In genomic region chr1:134110979-134111378, GRCm38 (mm10) we compare ENCODE assay signal across 13 mouse cellular contexts. TPM values are rescaled to one million over a fixed set of nuclear protein-coding genes. Genes with fewer than 3 reads are reported as not detected.
DNase-seq lines count a peak whose midpoint lies in the region; ATAC-seq and TF ChIP-seq lines count a peak whose summit lies in the region.
"Had no signal": no experiment of that assay in that cellular context is flagged by ENCODE, and none has a peak within 500 bp of the region (broad histone marks: within the 10 kb centered on the region; RNA-seq: fewer than 3 reads in every experiment).

Gene Chit1, plus strand, starts transcription at chr1:134111242.

- DNase-seq in hindbrain, postnatal 0 days (ENCODE audit: low spot score) = no peak
- DNase-seq in hindbrain, embryonic 14.5 days (ENCODE audit: low spot score) = no peak
- peak; percentile 84 for DNase-seq in CH12.LX (ENCODE audit: extremely low read depth)
- no peak for DNase-seq in Muller cell, postnatal 12 days (ENCODE audit: inconsistent ontology term)
- no peak for DNase-seq in cerebellum, postnatal 10 days
- no peak for DNase-seq in kidney, postnatal 4 days
- DNase-seq: thymus, postnatal 4 days had no signal

- TF ChIP-seq CTCF in hindbrain, postnatal 0 days (IDR thresholded peaks at IDR 0.05; ENCODE audit: low read depth) = 0 out of 2 replicates have a peak, but pooled peaks have one; percentile 14
- TF ChIP-seq CTCF in CH12.LX (conservative IDR thresholded peaks at IDR 0.05 in 1 of 2, IDR thresholded peaks at IDR 0.05 in 1 of 2; ENCODE audit: low read depth in 2 of 2, low read length in 2 of 2) = peak; percentile 34 to 76

- H3K4me1 ChIP-seq in hindbrain, postnatal 0 days (ENCODE audit: insufficient read depth, low read length) = no peaks in the 10 kb centered on the region
- H3K4me1 ChIP-seq in hindbrain, embryonic 14.5 days (replicated peaks; ENCODE audit: control insufficient read depth, insufficient read depth, low read length) = 0 out of 2 replicates have a peak, but pooled peaks cover 2% of the 10 kb centered on the region
- H3K4me1 ChIP-seq in CH12.LX (ENCODE audit: control insufficient read depth in 1 of 2, insufficient read depth in 2 of 2) = peaks cover 10 to 18% of the 10 kb centered on the region in 2 experiments
- H3K4me1 ChIP-seq in megakaryocyte, embryonic 14.5 days = peaks cover 16% of the 10 kb centered on the region
- H3K4me1 ChIP-seq: heart, embryonic 15.5 days; hindbrain, embryonic 15.5 days had no signal

- no peak for ATAC-seq in hindbrain, postnatal 0 days
- ATAC-seq in hindbrain, embryonic 14.5 days (ENCODE audit: low FRiP score) = no peak
- peak; percentile 74 for ATAC-seq in granulocyte monocyte progenitor cell, adult 5-6 weeks (replicated peaks; ENCODE audit: poor library complexity, severe bottlenecking)

- TF ChIP-seq POLR2A in CH12.LX (IDR thresholded peaks at IDR 0.05; ENCODE audit: low read depth, low read length) = no peak

- in situ Hi-C loops in CH12.LX (cut with MboI; ENCODE audit: low pct_ligation_motif_present, low pct_unique_long_range_greater_than_20kb, low sequenced_read_pairs) = no loop called here

- H3K79me2 ChIP-seq in CH12.LX (replicated peaks; ENCODE audit: control insufficient read depth, extremely low read depth, insufficient read depth, poor library complexity, severe bottlenecking) = no peaks in the 10 kb centered on the region

- no peaks in the 10 kb centered on the region for H3K9me3 ChIP-seq in hindbrain, postnatal 0 days (ENCODE audit: low read length)
- H3K9me3 ChIP-seq in hindbrain, embryonic 14.5 days (ENCODE audit: control insufficient read depth, low read length) = no peaks in the 10 kb centered on the region
- H3K9me3 ChIP-seq in CH12.LX (replicated peaks; ENCODE audit: low read length) = no peaks in the 10 kb centered on the region
- H3K9me3 ChIP-seq in megakaryocyte, embryonic 14.5 days = no peaks in the 10 kb centered on the region
- H3K9me3 ChIP-seq: embryonic facial prominence, embryonic 12.5 days; heart, embryonic 15.5 days; hindbrain, embryonic 15.5 days had no signal

- no peak within 1 kb of the TSS for H3K4me3 ChIP-seq in hindbrain, postnatal 0 days (ENCODE audit: low read length)
- H3K4me3 ChIP-seq in hindbrain, embryonic 14.5 days (replicated peaks; ENCODE audit: low read length) = no peak within 1 kb of the TSS
- H3K4me3 ChIP-seq in CH12.LX (replicated peaks in 1 of 3; ENCODE audit: low read depth in 2 of 3, low read length in 2 of 3, poor library complexity in 1 of 3) = no peak within 1 kb of the TSS
- H3K4me3 ChIP-seq in megakaryocyte, embryonic 14.5 days (replicated peaks) = peak within 1 kb of the TSS; percentile 59
- H3K4me3 ChIP-seq: embryonic facial prominence, embryonic 12.5 days; heart, embryonic 15.5 days; hindbrain, embryonic 15.5 days; myocyte had no signal

- H3K27ac ChIP-seq in hindbrain, postnatal 0 days = no peak within 1 kb of the TSS
- H3K27ac ChIP-seq in hindbrain, embryonic 14.5 days = no peak within 1 kb of the TSS
- H3K27ac ChIP-seq in CH12.LX (ENCODE audit: insufficient read depth, low read depth) = no peak within 1 kb of the TSS
- H3K27ac ChIP-seq: embryonic facial prominence, embryonic 12.5 days; heart, embryonic 15.5 days; hindbrain, embryonic 15.5 days had no signal

- TF ChIP-seq EP300 in CH12.LX (IDR thresholded peaks at IDR 0.05; ENCODE audit: low read length) = peak; percentile 62; the same call in 1 of the 2 replicates

- no peaks in the 10 kb centered on the region for H3K36me3 ChIP-seq in hindbrain, postnatal 0 days (ENCODE audit: insufficient read depth, low read length)
- no peaks in the 10 kb centered on the region for H3K36me3 ChIP-seq in hindbrain, embryonic 14.5 days (replicated peaks; ENCODE audit: control insufficient read depth, insufficient read depth)
- no peaks in the 10 kb centered on the region for H3K36me3 ChIP-seq in CH12.LX (replicated peaks in 1 of 2; ENCODE audit: control insufficient read depth in 1 of 2, insufficient read depth in 1 of 2, low read length in 1 of 2)
- H3K36me3 ChIP-seq in megakaryocyte, embryonic 14.5 days (replicated peaks; ENCODE audit: low read length) = no peaks in the 10 kb centered on the region
- H3K36me3 ChIP-seq: embryonic facial prominence, embryonic 12.5 days; heart, embryonic 15.5 days; hindbrain, embryonic 15.5 days had no signal

- H3K9ac ChIP-seq in hindbrain, postnatal 0 days (replicated peaks; ENCODE audit: low read length) = no peak within 1 kb of the TSS
- no peak within 1 kb of the TSS for H3K9ac ChIP-seq in hindbrain, embryonic 14.5 days
- H3K9ac ChIP-seq in CH12.LX (ENCODE audit: insufficient read depth, low read depth) = no peak within 1 kb of the TSS
- H3K9ac ChIP-seq: embryonic facial prominence, embryonic 12.5 days; heart, embryonic 15.5 days; hindbrain, embryonic 15.5 days had no signal

- dilution Hi-C loops in CH12.LX (cut with MboI; ENCODE audit: extremely low pct_ligation_motif_present, extremely low pct_unique_long_range_greater_than_20kb, low sequenced_read_pairs) = no loop called here

- H3K27me3 ChIP-seq in hindbrain, postnatal 0 days (ENCODE audit: insufficient read depth, low read length) = no peaks in the 10 kb centered on the region
- H3K27me3 ChIP-seq in hindbrain, embryonic 14.5 days (ENCODE audit: control insufficient read depth, insufficient read depth, low read length) = no peaks in the 10 kb centered on the region
- H3K27me3 ChIP-seq in CH12.LX (replicated peaks) = peaks cover 22% of the 10 kb centered on the region
- H3K27me3 ChIP-seq in megakaryocyte, embryonic 14.5 days (replicated peaks) = peaks cover 46% of the 10 kb centered on the region
- H3K27me3 ChIP-seq: embryonic facial prominence, embryonic 12.5 days; hindbrain, embryonic 15.5 days had no signal

- peak; percentile 41 for TF ChIP-seq RAD21 in CH12.LX (IDR thresholded peaks at IDR 0.05; ENCODE audit: low read depth, low read length)

- 75% methylated on average over 4 of the region's 4 CpGs for WGBS in hindbrain, postnatal 0 days
- WGBS in hindbrain, embryonic 14.5 days = 82% methylated on average over 4 of the region's 4 CpGs

- no peak within 1 kb of the TSS for H3K4me2 ChIP-seq in hindbrain, postnatal 0 days (ENCODE audit: low read depth, low read length)
- no peak within 1 kb of the TSS for H3K4me2 ChIP-seq in hindbrain, embryonic 14.5 days (replicated peaks)
- H3K4me2 ChIP-seq in CH12.LX (ENCODE audit: insufficient read depth, low read depth, poor library complexity, severe bottlenecking) = no peak within 1 kb of the TSS
- H3K4me2 ChIP-seq: embryonic facial prominence, embryonic 12.5 days; heart, embryonic 15.5 days; hindbrain, embryonic 15.5 days had no signal

TF ChIP-seq in CH12.LX, 34 proteins besides CTCF, POLR2A, EP300 and RAD21:
- no peak for TF ChIP-seq KAT2A (IDR thresholded peaks at IDR 0.05; ENCODE audit: insufficient replicate concordance, low read length)
- peak; percentile 55; the same call in 1 of the 2 replicates for TF ChIP-seq MYC (IDR thresholded peaks at IDR 0.05; ENCODE audit: low read depth, low read length)
- peak; percentile 35 for TF ChIP-seq ETS1 (conservative IDR thresholded peaks at IDR 0.05; ENCODE audit: low read depth, low read length)
- no peak; the same call in 1 of the 2 replicates for TF ChIP-seq MAX (IDR thresholded peaks at IDR 0.05; ENCODE audit: low read length)
- TF ChIP-seq JUND (conservative IDR thresholded peaks at IDR 0.05; ENCODE audit: low read depth, low read length) = peak; percentile 99
- TF ChIP-seq IRF4 (IDR thresholded peaks at IDR 0.05; ENCODE audit: low read depth, low read length) = peak; percentile 45; the same call in 1 of the 2 replicates
- no peak for TF ChIP-seq MAFK (IDR thresholded peaks at IDR 0.05; ENCODE audit: insufficient replicate concordance, low read length)
- no peak for TF ChIP-seq ELF1 (IDR thresholded peaks at IDR 0.05; ENCODE audit: low read depth, low read length)
- no peak for TF ChIP-seq MAZ (IDR thresholded peaks at IDR 0.05; ENCODE audit: low read depth, low read length)
- peak; percentile 60 for TF ChIP-seq SMC3 (IDR thresholded peaks at IDR 0.05; ENCODE audit: low read depth, low read length)
- no peak for TF ChIP-seq SIN3A (IDR thresholded peaks at IDR 0.05; ENCODE audit: low read length)
- TF ChIP-seq CHD2 (IDR thresholded peaks at IDR 0.05; ENCODE audit: low read length) = no peak
- no peak for TF ChIP-seq ZMIZ1 (IDR thresholded peaks at IDR 0.05; ENCODE audit: low read depth, low read length)
- TF ChIP-seq ZNF384 (IDR thresholded peaks at IDR 0.05; ENCODE audit: low read depth, low read length) = 0 out of 2 replicates have a peak, but pooled peaks have one; percentile 1
- no peak for TF ChIP-seq ZKSCAN1 (IDR thresholded peaks at IDR 0.05; ENCODE audit: borderline replicate concordance, low read depth, low read length)
- TF ChIP-seq UBTF (IDR thresholded peaks at IDR 0.05; ENCODE audit: low read depth, low read length) = no peak
- no peak for TF ChIP-seq TBP (conservative IDR thresholded peaks at IDR 0.05; ENCODE audit: low read depth, low read length)
- TF ChIP-seq BHLHE40 (IDR thresholded peaks at IDR 0.05; ENCODE audit: low read depth, low read length) = peak; percentile 32; the same call in 1 of the 2 replicates
- TF ChIP-seq PAX5 (IDR thresholded peaks at IDR 0.05; ENCODE audit: low read length) = no peak
- TF ChIP-seq CHD1 (IDR thresholded peaks at IDR 0.05; ENCODE audit: low read depth, low read length) = no peak
- TF ChIP-seq JUN (IDR thresholded peaks at IDR 0.05; ENCODE audit: insufficient read depth, low read depth, low read length) = peak; percentile 96

RNA-seq across cellular contexts. Expression of gene Chit1, which starts in this region (rescaled TPM):
- 0.14 TPM in 1 of 2 replicates, not detected in the other for total RNA-seq in hindbrain, postnatal 0 days (2014; rRNA removed)
- 0.46 and 0.48 TPM in 2 replicates for polyA plus RNA-seq in hindbrain, postnatal 0 days (2015; fragmentation: Nextera tagmentation; extraction: Ambion mirVana)
- 0.20 and 0.23 TPM in 2 replicates for polyA plus RNA-seq in hindbrain, embryonic 14.5 days (2014; fragmentation: Nextera tagmentation; extraction: Ambion mirVana)
- total RNA-seq in CH12.LX (2012; rRNA removed) (0.25 and 0.71 TPM in 2 replicates), CH12.LX (2014; rRNA removed) (0.28 and 0.47 TPM in 2 replicates)
- polyA plus RNA-seq in CH12.LX (2012; ENCODE audit: insufficient read length, low read depth) = 0.18 and 0.36 TPM in 2 replicates
- 0.62 and 1.7 TPM in 2 replicates for total RNA-seq in granulocyte monocyte progenitor cell, adult 5-6 weeks (2014; fragmentation: Nextera tagmentation)
- 0.22 and 0.82 TPM in 2 replicates for total RNA-seq in granulocyte monocyte progenitor cell, adult 5-6 weeks (2017)
- polyA plus RNA-seq in megakaryocyte, embryonic 14.5 days (2012; ENCODE audit: insufficient read depth, low replicate concordance) = not detected in 2 replicates
- polyA plus RNA-seq: embryonic facial prominence, embryonic 12.5 days had no signal

Comparison
In these comparisons a context has a peak if more than half of its experiments do, and no peak if none do; other contexts are left out.
1. Peak in DNase-seq in CH12.LX; RNA of the gene not detected or under 1 TPM.